Mouse (Mus musculus) hindbrain, embryonic 10.5 days (tissue): ENCODE measurements around the gene Gm47429. TPM values are rescaled to one million over a fixed set of nuclear protein-coding genes. Genes with fewer than 3 reads are reported as not detected.
"Not testable (repeated sequence)": the region's sequence is repeated elsewhere in the genome, so short reads cannot be mapped to it uniquely, and the experiment has no call there.

Source experiments
- DNase-seq: peaks from one replicate; pipeline ENCODE4 v3.0.0-alpha.2; 2017; ENCODE audit warnings: low spot score
- H3K27ac ChIP-seq: fragments of 300-500 bp; sonication (generic); 2 replicates; pipeline ENCODE4 v1.5.1; 2016; ENCODE audit warnings: mild to moderate bottlenecking, moderate library complexity
- H3K27me3 ChIP-seq: fragments of 300-500 bp; sonication (generic); 2 replicates; pipeline ENCODE4 v1.6.1; 2016; ENCODE audit warnings: mild to moderate bottlenecking; ENCODE audit not compliant: poor library complexity, insufficient read depth, severe bottlenecking
- H3K36me3 ChIP-seq: fragments of 300-500 bp; sonication (generic); 2 replicates; pipeline ENCODE4 v1.6.1; 2016; ENCODE audit warnings: mild to moderate bottlenecking, moderate library complexity
- H3K4me1 ChIP-seq: fragments of 300-500 bp; sonication (generic); replicated peaks from 2 replicates; pipeline ENCODE4 v1.6.1; 2016; ENCODE audit warnings: mild to moderate bottlenecking
- H3K4me3 ChIP-seq: fragments of 300-500 bp; sonication (generic); 2 replicates; pipeline ENCODE4 v1.5.1; 2016; ENCODE audit warnings: mild to moderate bottlenecking, moderate library complexity
- H3K9me3 ChIP-seq: fragments of 300-500 bp; sonication (generic); 2 replicates; pipeline ENCODE4 v1.6.1; 2016; ENCODE audit warnings: mild to moderate bottlenecking, moderate library complexity
- WGBS: fragments of 180-500 bp; shearing (Covaris S2); methylation state at CpG from one replicate; pipeline ENCODE4 v1.1.7; 2016; 5-methylcytosine and 5-hydroxymethylcytosine counted together
- polyA plus RNA-seq: library from polyadenylated mRNA; unstranded; fragments of >200 nt; fragmentation: Nextera tagmentation; extraction: Ambion mirVana; gene quantifications from 2 replicates; pipeline ENCODE4 v1.2.1, GENCODE M21; 2016

Gm47429 gene
- not detected in 2 replicates for polyA plus RNA-seq

- H3K4me3 ChIP-seq, result no peak within 1 kb of the TSS
- no peaks in the 10 kb centered on the region for H3K36me3 ChIP-seq
- no peaks in the 10 kb centered on the region for H3K4me1 ChIP-seq
- 89% methylated on average over 2 of the region's 2 CpGs for WGBS
- no peaks in the 10 kb centered on the region for H3K9me3 ChIP-seq
- no peak within 1 kb of the TSS for H3K27ac ChIP-seq
- H3K27me3 ChIP-seq, result no peaks in the 10 kb centered on the region
- DNase-seq, result no peak
Observed at GRCm38 (mm10) chr13:50443812-50444211, at the start of gene Gm47429. Gene Gm47429 (minus strand): TSS chr13:50443912.

- not testable (repeated sequence) for DNase-seq, H3K4me1 ChIP-seq, H3K27me3 ChIP-seq, H3K27ac ChIP-seq, H3K9me3 ChIP-seq, H3K4me3 ChIP-seq, H3K36me3 ChIP-seq
Observed at GRCm38 (mm10) chr13:50488510-50488909, 44.8 kb upstream of the Gm47429 start.

GRCm38 (mm10) chr13:50467007-50467406 is 23.3 kb upstream of the Gm47429 start, which contains the start of gene Nutm2:
Gene Nutm2 (plus strand): TSS chr13:50467307.
- H3K36me3 ChIP-seq, result no peaks in the 10 kb centered on the region
- no peak within 1 kb of the TSS for H3K4me3 ChIP-seq
- H3K4me1 ChIP-seq, result no peaks in the 10 kb centered on the region
- no peaks in the 10 kb centered on the region for H3K9me3 ChIP-seq
- H3K27me3 ChIP-seq, result no peaks in the 10 kb centered on the region
- 83% methylated on average over 4 of the region's 4 CpGs for WGBS
- no peak within 1 kb of the TSS for H3K27ac ChIP-seq
- no peak for DNase-seq

- Histone ChIP-seq H3K9me3 (no peaks in the 10 kb centered on the region), H3K36me3 (no peaks in the 10 kb centered on the region), H3K27me3 (no peaks in the 10 kb centered on the region), H3K27ac (no peak overlapping the region), H3K4me3 (peak overlapping the region; percentile 38), H3K4me1 (no peaks in the 10 kb centered on the region)
- 39% methylated on average over 27 of the region's 27 CpGs for WGBS
- DNase-seq, result peak; percentile 4
Observed at GRCm38 (mm10) chr13:50464621-50465562, 21.2 kb upstream of the Gm47429 start.

GRCm38 (mm10) chr13:50460433-50460832 is 16.7 kb upstream of the Gm47429 start:
- not testable (repeated sequence) for H3K9me3 ChIP-seq, H3K27ac ChIP-seq, H3K36me3 ChIP-seq, DNase-seq, H3K4me3 ChIP-seq, H3K27me3 ChIP-seq, H3K4me1 ChIP-seq
- WGBS, result 51% methylated on average over 2 of the region's 2 CpGs

- H3K27me3 ChIP-seq, result no peaks in the 10 kb centered on the region
- no peak overlapping the region for H3K4me3 ChIP-seq
- H3K9me3 ChIP-seq, result no peaks in the 10 kb centered on the region
- H3K27ac ChIP-seq, result no peak overlapping the region
- H3K36me3 ChIP-seq, result no peaks in the 10 kb centered on the region
- WGBS, result 38% methylated on average over 4 of the region's 4 CpGs
- H3K4me1 ChIP-seq, result no peaks in the 10 kb centered on the region
- DNase-seq, result no peak
Observed at GRCm38 (mm10) chr13:50453426-50453825, 9.7 kb upstream of the Gm47429 start.

GRCm38 (mm10) chr13:50452266-50452665 is 8.6 kb upstream of the Gm47429 start:
- H3K9me3 ChIP-seq, H3K27ac ChIP-seq, DNase-seq, H3K4me3 ChIP-seq, H3K27me3 ChIP-seq, H3K36me3 ChIP-seq, H3K4me1 ChIP-seq: not testable (repeated sequence)
- WGBS, result 71% methylated on average over 9 of the region's 9 CpGs

GRCm38 (mm10) chr13:50445261-50445660 is 1.5 kb upstream of the Gm47429 start:
- Histone ChIP-seq H3K4me1 (no peaks in the 10 kb centered on the region), H3K4me3 (no peak overlapping the region), H3K27me3 (no peaks in the 10 kb centered on the region), H3K9me3 (no peaks in the 10 kb centered on the region), H3K27ac (no peak overlapping the region), H3K36me3 (no peaks in the 10 kb centered on the region)
- WGBS, result 61% methylated on average over 4 of the region's 4 CpGs
- no peak for DNase-seq

GRCm38 (mm10) chr13:50426686-50427085 is 17.0 kb downstream of the Gm47429 start:
- no peak overlapping the region for H3K4me3 ChIP-seq
- H3K27me3 ChIP-seq, result no peaks in the 10 kb centered on the region
- H3K27ac ChIP-seq, result no peak overlapping the region
- H3K9me3 ChIP-seq, result no peaks in the 10 kb centered on the region
- WGBS, result 88% methylated on average over 4 of the region's 4 CpGs
- no peaks in the 10 kb centered on the region for H3K4me1 ChIP-seq
- H3K36me3 ChIP-seq, result peaks cover 97% of the 10 kb centered on the region
- DNase-seq, result no peak

- no peak for DNase-seq
- H3K4me3 ChIP-seq, result no peak overlapping the region
- no peaks in the 10 kb centered on the region for H3K9me3 ChIP-seq
- peaks cover 92% of the 10 kb centered on the region for H3K36me3 ChIP-seq
- no peaks in the 10 kb centered on the region for H3K4me1 ChIP-seq
- H3K27me3 ChIP-seq, result no peaks in the 10 kb centered on the region
- WGBS, result 92% methylated on average over 2 of the region's 2 CpGs
- H3K27ac ChIP-seq, result no peak overlapping the region
Observed at GRCm38 (mm10) chr13:50424517-50424916, 19.2 kb downstream of the Gm47429 start.

- WGBS, result 91% methylated on average over 8 of the region's 8 CpGs
- H3K4me1 ChIP-seq, result peaks cover 4% of the 10 kb centered on the region
- no peaks in the 10 kb centered on the region for H3K9me3 ChIP-seq
- no peak for DNase-seq
- H3K27ac ChIP-seq, result no peak overlapping the region
- H3K4me3 ChIP-seq, result no peak overlapping the region
- peaks cover 84% of the 10 kb centered on the region for H3K36me3 ChIP-seq
- H3K27me3 ChIP-seq, result no peaks in the 10 kb centered on the region
Observed at GRCm38 (mm10) chr13:50423625-50424209, 20.0 kb downstream of the Gm47429 start.

- WGBS, result 57% methylated on average over 3 of the region's 3 CpGs
- peak; percentile 5 for DNase-seq
- H3K9me3 ChIP-seq, result no peaks in the 10 kb centered on the region
- peak overlapping the region; percentile 94 for H3K27ac ChIP-seq
- H3K27me3 ChIP-seq, result no peaks in the 10 kb centered on the region
- peak overlapping the region; percentile 91 for H3K4me3 ChIP-seq
- H3K36me3 ChIP-seq, result peaks cover 31% of the 10 kb centered on the region
- H3K4me1 ChIP-seq, result peaks cover 15% of the 10 kb centered on the region
Observed at GRCm38 (mm10) chr13:50418421-50418820, 25.3 kb downstream of the Gm47429 start.
